Mouse (Mus musculus) spleen, postnatal 14 days (tissue): ENCODE data around the gene Slc44a1.

Source experiments
- DNase-seq, 2 experiments: peaks; one replicate each; pipeline ENCODE4 v3.0.0; 2021 to 2022; ENCODE audit warnings: low spot score in 2 of 2

The Slc44a1 gene

GRCm38 (mm10) chr4:53596063-53596895 lies 156.1 kb downstream of the Slc44a1 start:
- no peak for DNase-seq

DNA sequence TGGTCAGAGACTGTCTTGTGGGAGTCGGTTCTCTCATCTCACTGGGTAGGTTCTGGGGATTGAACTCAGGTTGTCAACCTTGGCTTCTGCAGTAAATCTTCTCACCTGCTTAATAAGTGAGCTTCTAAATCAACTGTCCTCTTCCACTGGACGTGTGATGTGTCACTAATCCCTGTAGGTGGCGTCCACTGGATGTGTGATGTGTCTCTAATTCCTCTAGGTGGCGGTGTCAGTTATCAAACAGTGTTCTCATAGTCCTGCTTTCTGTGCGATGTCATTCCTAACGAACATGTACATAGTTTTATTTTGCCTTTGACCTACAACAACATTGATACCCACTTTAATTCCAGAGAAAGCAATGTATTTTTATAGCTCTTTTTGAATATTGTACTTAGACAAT lies 160.2 kb downstream of the Slc44a1 start:
- DNase-seq: no peak

DNA sequence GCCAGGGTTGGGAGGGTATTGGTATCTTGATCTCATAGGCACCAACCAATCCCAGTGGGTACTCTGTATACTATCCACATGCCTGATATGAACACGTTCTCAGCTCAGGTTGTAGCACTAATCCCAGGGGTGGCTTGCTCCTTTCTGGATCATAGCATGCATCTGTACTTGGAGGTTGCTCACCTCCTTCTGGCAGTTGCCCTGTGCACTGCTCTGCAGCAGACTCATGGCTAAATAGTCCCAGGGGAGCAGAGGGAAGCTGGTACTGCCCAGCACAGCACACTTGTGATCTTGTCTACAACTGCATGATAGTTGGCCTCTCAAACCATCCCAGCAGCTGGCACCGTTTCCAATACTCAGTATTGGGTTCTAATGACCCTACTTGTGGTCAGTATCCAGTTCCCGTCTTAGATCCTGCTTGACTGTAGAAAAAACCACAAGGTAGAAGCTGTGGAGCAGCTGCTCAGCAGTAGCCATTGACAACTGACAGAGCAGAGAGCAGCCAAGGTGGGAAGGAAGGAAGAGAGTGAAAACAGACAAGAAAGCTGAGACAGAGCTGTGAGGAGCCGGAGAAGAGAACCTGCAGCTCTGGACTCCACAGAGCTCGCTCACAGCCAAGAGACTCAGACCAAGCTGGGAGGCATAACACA lies 174.5 kb downstream of the Slc44a1 start:
- no peak for DNase-seq

- no peak for DNase-seq
Observed at GRCm38 (mm10) chr4:53617968-53618367, 177.8 kb downstream of the Slc44a1 start.

DNA sequence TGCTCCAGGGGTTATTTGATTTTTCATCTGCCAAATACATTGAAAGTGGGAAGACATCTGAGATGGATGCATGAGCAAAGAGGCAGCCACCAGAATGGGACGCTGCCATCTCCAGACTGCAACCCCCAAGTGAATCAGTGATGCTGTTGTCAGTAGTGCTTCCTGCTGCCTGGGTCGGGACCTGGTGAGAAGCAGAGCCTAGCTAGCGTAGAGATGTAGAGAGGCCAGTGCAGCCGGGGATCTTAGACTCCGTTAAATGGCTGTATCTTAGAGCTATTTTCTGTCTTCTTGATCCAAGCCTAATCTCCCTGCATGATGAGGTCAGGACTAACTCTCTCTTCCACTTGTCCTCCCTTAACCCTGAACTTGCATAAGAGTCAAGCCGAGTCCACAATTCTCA lies 179.9 kb downstream of the Slc44a1 start:
- DNase-seq: no peak

DNA sequence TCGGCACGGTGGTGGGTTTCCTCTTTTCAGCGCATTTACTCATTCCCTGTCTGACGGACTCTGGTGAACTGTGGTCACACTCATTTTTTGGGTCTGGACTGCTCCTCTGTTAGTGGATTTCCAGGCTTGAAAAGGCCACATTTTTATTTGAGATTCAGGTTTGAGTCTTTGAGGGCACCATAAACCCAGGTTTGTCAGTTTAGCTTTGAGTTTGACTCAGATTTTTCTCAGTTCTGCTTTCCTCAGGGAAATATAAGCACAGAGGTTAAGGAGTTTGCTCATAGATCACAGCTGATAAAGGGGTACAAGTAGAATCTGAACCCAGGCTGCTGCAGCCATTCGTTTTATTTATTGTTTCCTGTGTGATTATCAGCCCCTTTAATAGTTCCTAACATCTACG lies 180.9 kb downstream of the Slc44a1 start:
- no peak for DNase-seq

GRCm38 (mm10) chr4:53621490-53621889 lies 181.3 kb downstream of the Slc44a1 start:
- DNase-seq: no peak

DNA sequence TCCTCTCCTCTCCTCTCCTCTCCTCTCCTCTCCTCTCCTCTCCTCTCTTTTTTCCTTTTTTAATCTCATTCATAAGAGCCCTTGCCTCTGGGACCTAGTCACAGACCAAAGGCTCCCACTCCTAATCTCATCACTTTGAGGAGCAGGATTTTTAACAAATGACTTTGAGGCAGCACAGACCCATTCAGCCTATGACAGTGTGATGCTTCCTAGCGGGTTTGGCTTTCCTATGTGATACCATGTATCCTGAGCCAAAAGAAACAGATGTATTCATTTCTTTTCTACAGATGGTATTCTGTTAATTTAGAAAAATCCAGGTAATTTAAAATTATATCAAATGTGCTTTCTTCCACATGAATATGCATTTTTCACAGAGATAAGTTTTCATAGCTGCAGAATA lies 183.5 kb downstream of the Slc44a1 start:
- no peak for DNase-seq

DNA sequence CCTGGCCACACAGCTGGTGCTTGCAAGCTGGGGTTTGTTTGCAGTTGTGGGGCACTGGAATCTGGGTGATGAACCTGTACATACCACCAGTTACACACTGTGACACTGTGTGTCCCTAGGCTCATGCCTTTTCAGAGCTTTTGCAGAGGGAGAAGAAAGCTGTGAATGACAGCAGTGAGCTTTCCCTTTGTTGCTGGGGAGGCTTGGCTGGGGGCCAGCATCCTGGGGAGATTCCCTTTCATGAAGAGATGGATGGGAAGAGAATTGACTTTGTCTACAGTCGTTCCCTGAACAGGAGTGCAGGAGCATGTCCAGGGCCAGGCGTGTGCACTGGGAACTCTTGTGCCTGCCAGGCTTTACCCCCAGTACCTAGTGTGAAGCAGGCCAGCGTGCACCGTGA lies 184.6 kb downstream of the Slc44a1 start:
- DNase-seq: no peak

DNA sequence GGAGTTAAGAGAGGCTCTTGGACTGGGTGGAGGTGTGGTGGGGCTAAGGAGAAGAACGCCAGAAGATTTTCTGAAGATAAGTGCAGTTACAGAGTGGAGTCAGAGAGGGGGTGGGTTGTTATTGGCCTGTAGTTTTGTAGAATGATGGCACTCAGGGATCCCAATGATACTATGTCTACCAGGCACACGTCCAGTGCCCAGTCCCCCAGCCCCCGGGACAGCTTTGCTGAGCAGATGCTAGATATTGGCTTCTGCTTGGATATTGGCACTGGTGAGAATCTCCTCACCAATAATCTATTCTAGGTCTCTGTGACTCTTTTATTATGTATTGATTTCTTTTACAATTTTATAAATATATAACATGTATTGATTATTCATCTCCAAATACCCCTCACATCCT lies 185.1 kb downstream of the Slc44a1 start:
- no peak for DNase-seq

DNA sequence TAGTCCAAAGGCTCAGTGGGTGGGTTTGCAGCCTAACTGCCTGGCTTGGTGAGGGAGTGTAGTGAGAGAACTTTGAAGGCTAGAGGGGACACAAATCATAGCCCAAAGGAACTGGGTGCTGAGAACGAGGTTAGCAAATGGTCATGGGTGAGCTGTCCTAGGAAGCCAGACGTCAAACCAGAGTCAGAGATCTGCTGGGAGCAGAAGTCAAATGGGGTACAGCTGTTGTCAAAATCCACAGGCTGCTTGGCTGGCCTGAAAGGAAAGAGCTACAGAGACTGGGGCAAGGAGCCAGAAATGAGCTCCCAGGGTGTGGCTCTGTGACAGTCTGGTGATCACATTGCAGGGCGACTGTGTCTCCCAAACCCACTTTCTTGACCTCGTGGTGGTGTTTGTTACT lies 188.7 kb downstream of the Slc44a1 start:
- DNase-seq: no peak

DNA sequence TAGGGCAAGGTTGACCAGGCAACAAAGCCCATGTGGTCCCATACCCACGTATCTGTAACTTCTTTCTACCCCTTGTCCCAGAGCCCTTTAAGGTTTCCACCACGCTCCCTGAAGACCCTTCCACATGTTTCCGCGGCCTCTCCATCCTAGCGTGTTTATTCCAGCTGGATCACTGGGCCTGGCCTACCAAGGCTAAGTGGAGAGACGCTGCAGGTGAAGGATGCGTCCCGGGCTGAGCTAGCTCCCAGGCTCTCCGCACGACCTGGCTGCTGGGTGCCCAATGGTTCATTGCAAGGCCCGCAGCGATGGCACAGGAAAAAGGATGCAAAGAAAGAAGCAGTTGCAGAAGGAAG lies 190.7 kb downstream of the Slc44a1 start:
- no peak for DNase-seq

GRCm38 (mm10) chr4:53631316-53632010 lies 191.2 kb downstream of the Slc44a1 start, which contains the start of gene Fsd1l:
TSS of gene Fsd1l (plus strand) at chr4:53631471.
- DNase-seq: peak; percentile 22 to 41

DNA sequence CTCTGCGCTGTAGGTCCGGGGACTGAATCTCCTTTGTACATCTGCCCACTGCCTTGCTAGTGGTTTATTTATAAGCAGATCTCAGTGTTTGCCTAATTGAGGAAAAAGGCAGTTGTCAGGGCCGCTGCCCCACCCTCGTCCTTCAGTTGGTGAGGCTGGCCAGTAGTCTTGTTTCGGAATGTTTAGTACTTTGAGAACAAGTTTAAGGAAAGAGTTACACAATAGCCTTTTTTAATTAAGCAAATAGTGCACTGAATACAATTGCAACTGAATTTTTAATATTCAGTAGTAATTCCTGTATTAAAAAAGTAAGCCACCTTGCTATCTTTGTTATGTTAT lies 191.8 kb downstream of the Slc44a1 start:
- no peak for DNase-seq

GRCm38 (mm10) chr4:53635336-53635735 lies 195.1 kb downstream of the Slc44a1 start:
- DNase-seq: no peak

DNA sequence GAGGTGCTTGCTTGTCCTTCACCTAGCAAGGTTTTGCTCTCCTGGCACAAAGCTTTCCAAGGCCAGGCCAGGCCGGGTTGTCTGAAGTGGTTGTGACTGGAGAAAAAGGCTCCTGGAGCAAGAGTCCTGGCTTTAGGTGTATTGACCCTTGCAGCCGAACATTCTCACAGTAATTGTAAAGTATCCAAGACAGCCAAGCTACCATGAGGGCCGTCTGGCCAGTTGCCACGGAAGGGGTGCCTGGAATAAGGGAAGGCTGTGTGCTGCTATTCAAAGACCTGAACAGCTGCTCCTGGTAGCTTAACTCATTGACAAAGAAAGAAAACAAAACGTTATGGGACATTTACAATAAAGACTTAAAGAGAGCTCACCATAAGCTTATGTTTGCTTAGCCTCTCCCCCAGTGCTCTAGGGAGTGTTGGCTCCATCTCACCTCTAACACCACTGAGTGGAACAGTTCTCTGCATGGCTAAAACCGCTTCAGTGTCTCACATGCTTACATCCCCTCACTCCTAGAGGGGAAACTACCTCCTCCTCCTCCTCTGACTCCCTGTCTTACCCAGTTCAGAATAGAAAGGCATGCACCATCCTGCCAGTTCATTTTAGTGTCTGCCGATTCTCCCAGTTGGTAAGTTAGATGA lies 197.2 kb downstream of the Slc44a1 start:
- no peak for DNase-seq

DNA sequence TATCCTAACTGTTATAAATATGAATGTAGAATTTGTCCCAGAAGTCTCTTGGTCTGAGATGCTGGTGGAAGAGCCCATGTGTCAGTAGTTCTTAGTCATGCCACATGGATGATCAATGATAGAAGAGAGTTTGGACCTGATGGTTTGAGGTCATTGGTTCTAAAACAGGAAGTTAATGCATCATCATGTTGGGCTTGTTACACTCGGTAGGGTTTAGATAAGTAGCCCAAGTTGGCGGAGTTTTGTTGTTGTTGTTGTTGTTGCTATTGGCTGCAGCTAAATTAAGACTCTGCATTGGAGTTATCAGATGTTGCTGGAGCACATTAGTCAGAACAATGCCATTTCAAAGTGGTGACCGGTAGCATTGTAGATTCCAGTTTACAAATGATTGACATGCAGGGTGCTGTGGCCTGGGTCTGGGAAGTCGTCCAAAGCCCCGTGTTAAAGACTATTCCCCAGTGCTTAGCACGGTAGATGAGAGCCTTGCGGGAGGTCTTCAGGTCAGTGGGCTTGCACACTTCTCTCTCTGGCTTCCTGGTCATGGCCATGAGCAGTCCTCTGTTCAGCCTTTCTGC lies 198.4 kb downstream of the Slc44a1 start:
- no peak for DNase-seq

DNA sequence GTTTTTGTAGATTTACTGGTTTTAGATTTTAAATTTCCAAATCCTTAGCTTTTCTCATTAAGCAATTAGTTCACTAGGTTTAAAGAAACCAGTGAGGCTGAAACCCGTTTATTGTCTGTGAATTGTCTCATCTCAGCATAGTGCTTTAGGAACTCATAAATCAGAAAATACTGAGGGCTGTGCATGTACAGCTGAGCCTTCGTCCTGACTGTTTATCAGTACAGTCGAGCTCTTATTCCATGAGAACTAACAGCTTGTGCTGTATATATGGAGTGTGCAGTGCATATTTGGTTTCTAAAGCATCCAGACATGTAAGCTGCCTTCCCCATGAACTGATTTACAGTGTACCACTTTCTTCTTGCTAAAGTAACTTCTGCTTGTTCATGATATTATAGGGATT lies 217.8 kb downstream of the Slc44a1 start:
- DNase-seq: no peak

DNA sequence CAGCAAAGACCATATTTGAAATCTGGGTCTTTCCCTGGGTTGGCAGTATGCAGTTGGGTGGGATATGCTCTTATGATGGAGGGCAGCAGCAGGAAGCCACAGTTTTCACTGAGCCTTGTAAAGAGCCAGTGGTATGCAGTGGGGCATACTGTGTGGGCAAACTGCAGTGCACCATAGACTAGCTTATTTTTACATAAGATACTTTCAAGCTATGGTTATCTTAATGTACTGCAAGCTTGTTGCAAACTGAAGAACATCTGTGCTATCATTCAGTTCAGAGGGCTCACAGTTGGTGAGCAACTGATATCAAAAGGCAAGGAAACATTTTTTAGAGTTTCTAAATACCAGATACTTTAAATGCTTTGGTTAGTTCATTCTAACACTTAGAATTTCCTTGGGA lies 220.5 kb downstream of the Slc44a1 start:
- DNase-seq: no peak
